Mouse (Mus musculus) spleen, adult 2 months (tissue): ENCODE results near the gene Ackr2.

ENCODE experiments used
- CTCF ChIP-seq: fragments of 200-500 bp; IDR thresholded peaks from 2 replicates; pipeline ENCODE4 v1.5.1; 2011; ENCODE audit warnings: mild to moderate bottlenecking, inconsistent platforms; ENCODE audit not compliant: insufficient read depth, insufficient read length, insufficient replicate concordance; ENCODE audit errors: extremely low read depth
- POLR2A ChIP-seq: fragments of 200-500 bp; IDR thresholded peaks from 2 replicates; pipeline ENCODE4 v1.6.1; 2011; ENCODE audit warnings: low read depth, low read length, inconsistent platforms

DNA sequence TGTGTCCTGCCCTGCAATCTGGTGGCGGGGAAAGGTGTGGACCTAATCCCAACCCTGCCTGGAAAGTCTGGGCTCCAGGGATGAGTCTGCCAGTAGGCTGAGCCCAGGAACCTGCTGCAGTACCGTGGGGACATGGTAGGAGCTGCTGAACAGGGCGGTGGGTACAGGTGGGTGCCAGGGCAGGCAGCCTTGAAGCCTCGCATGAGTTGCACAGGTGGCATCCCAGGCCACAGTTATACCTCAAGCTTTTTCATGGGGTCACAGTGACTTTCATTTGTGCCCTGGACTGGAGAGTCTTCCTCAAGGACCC is 52.9 kb downstream of the Ackr2 start:
- TF ChIP-seq CTCF, result no peak
- no peak for TF ChIP-seq POLR2A
